Mouse (Mus musculus) cerebellum, adult 2 months (tissue): Measurements from ENCODE around the gene Ptpn1. TPM values are rescaled to one million over a fixed set of nuclear protein-coding genes. Genes with fewer than 3 reads are reported as not detected.

ENCODE experiments used
- DNase-seq, 2 experiments: peaks; one replicate each; pipeline ENCODE4 v3.0.0; 2021
- H3K27ac ChIP-seq: fragments of 200-500 bp; 2 replicates; pipeline ENCODE4 v1.5.1; 2012; ENCODE audit warnings: low read length, control low read depth, inconsistent platforms; ENCODE audit not compliant: insufficient read depth
- H3K27me3 ChIP-seq: fragments of 200-500 bp; 2 replicates; pipeline ENCODE4 v1.6.1; 2012; ENCODE audit warnings: inconsistent platforms, mild to moderate bottlenecking, low read length, moderate library complexity; ENCODE audit not compliant: control insufficient read depth, insufficient read depth
- H3K4me1 ChIP-seq: fragments of 200-500 bp; 2 replicates; pipeline ENCODE4 v1.6.1; 2011; ENCODE audit warnings: low read length; ENCODE audit not compliant: control insufficient read depth, insufficient read depth
- H3K4me3 ChIP-seq: fragments of 200-500 bp; replicated peaks from 2 replicates; pipeline ENCODE3; 2011; ENCODE audit warnings: mild to moderate bottlenecking, low read depth, low read length, control low read depth; ENCODE audit not compliant: insufficient read depth
- CTCF ChIP-seq: fragments of 200-500 bp; IDR thresholded peaks from 2 replicates; pipeline ENCODE4 v1.5.1; 2011; ENCODE audit warnings: low read depth, mild to moderate bottlenecking, control low read depth, low read length, moderate library complexity, borderline replicate concordance; ENCODE audit not compliant: insufficient read depth
- POLR2A ChIP-seq: fragments of 200-500 bp; IDR thresholded peaks from 2 replicates; pipeline ENCODE4 v1.6.1; 2011; ENCODE audit warnings: low read length, control low read depth, borderline replicate concordance; ENCODE audit not compliant: insufficient read depth
- WGBS: fragments of 180-500 bp; shearing (Covaris S2); methylation state at CpG from one replicate; pipeline ENCODE4 v1.1.7; 2018; 5-methylcytosine and 5-hydroxymethylcytosine counted together
- polyA plus RNA-seq: library from polyadenylated mRNA; depleted of rRNA; stranded (reverse); fragments of >200 nt; gene quantifications from 2 replicates; pipeline ENCODE4 v1.2.3, GENCODE M21; 2012

Gene Ptpn1
- polyA plus RNA-seq, 1 experiment: 24.5 TPM

- no peak for DNase-seq
- 73% methylated on average over 3 of the region's 3 CpGs for WGBS
- Histone ChIP-seq H3K27me3 (no peaks in the 10 kb centered on the region), H3K4me3 (no peak overlapping the region), H3K4me1 (peaks cover 32% of the 10 kb centered on the region), H3K27ac (no peak overlapping the region)
- TF ChIP-seq POLR2A (no peak), CTCF (no peak)
These were observed 6.9 kb downstream of the Ptpn1 start for GRCm38 (mm10) chr2:167938786-167939185.

DNA sequence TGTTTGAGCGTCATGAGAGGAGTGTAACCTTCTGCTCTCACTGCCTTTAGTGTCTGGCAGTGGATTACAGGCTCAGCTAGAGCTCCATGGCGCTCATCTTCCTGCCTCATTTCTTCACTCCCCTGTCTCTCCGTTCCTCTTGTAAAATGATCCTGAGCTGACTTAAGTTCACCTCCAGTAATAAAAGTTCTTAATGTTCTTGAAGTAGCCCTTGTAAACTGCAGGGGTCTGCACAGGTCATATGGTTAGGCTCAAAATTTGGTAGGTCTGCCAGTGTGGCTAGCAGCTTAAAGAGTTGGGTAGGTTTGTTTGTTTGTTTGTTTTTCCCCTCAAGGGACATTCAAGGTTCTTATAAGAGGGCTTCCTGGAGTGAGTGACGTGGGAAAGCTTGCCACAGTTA lies 7.3 kb downstream of the Ptpn1 start:
- H3K27ac ChIP-seq: no peak overlapping the region
- DNase-seq: no peak
- no peak for TF ChIP-seq CTCF
- TF ChIP-seq POLR2A: no peak
- 82% methylated on average over 4 of the region's 4 CpGs for WGBS
- no peaks in the 10 kb centered on the region for H3K27me3 ChIP-seq
- no peak overlapping the region for H3K4me3 ChIP-seq
- peaks cover 35% of the 10 kb centered on the region for H3K4me1 ChIP-seq

- Histone ChIP-seq H3K27ac (no peak overlapping the region), H3K27me3 (no peaks in the 10 kb centered on the region), H3K4me3 (no peak overlapping the region), H3K4me1 (peaks cover 42% of the 10 kb centered on the region)
- 70% methylated on average over 11 of the region's 11 CpGs for WGBS
- no peak for DNase-seq
- no peak for TF ChIP-seq POLR2A
- no peak for TF ChIP-seq CTCF
These were observed 8.0 kb downstream of the Ptpn1 start for GRCm38 (mm10) chr2:167939632-167940399.

- DNase-seq: no peak
- WGBS: 91% methylated on average over 11 of the region's 11 CpGs
- Histone ChIP-seq H3K27me3 (no peaks in the 10 kb centered on the region), H3K4me1 (peaks cover 45% of the 10 kb centered on the region), H3K27ac (no peak overlapping the region), H3K4me3 (no peak overlapping the region)
- TF ChIP-seq POLR2A: no peak
- TF ChIP-seq CTCF: no peak
These were observed 8.8 kb downstream of the Ptpn1 start for GRCm38 (mm10) chr2:167940636-167941035.

GRCm38 (mm10) chr2:167941320-167941719 lies 9.5 kb downstream of the Ptpn1 start:
- no peak for DNase-seq
- 39% methylated on average over 4 of the region's 4 CpGs for WGBS
- no peak for TF ChIP-seq POLR2A
- no peak for TF ChIP-seq CTCF
- Histone ChIP-seq H3K27me3 (no peaks in the 10 kb centered on the region), H3K4me1 (peaks cover 47% of the 10 kb centered on the region), H3K4me3 (no peak overlapping the region), H3K27ac (no peak overlapping the region)

DNA sequence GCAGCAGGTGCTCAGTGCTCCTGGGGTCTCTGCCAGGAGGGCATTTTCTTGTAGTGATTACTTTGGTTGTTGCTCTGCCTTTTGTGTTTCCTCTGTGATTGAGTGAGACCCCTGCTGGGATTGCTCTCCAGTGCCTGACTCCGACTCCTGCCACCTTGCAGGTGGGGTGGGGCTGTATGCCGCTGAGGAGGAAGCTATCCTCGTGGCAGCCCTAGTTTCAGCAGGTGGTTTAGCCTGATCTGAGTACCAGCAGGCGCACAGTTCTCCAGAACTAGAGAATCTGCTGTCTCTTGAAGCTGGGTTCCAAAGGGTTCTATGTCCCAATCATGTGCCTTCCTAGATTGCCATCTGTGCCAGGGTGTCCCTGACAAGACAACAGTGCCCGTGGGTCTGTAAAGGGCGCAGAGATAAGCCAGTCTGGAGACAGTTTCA lies 9.9 kb downstream of the Ptpn1 start:
- DNase-seq: peak; percentile 51
- no peak overlapping the region for H3K4me3 ChIP-seq
- peaks cover 47% of the 10 kb centered on the region for H3K4me1 ChIP-seq
- 6% methylated on average over 6 of the region's 6 CpGs for WGBS
- TF ChIP-seq POLR2A (no peak), CTCF (no peak)
- peak overlapping the region; percentile 0; the same call in 1 of the 2 replicates for H3K27ac ChIP-seq
- H3K27me3 ChIP-seq: no peaks in the 10 kb centered on the region

- Histone ChIP-seq H3K4me1 (peaks cover 47% of the 10 kb centered on the region), H3K27me3 (no peaks in the 10 kb centered on the region), H3K4me3 (no peak overlapping the region), H3K27ac (peak overlapping the region; percentile 0; the same call in 1 of the 2 replicates)
- WGBS: 23% methylated on average over 8 of the region's 8 CpGs
- TF ChIP-seq POLR2A: no peak
- no peak for TF ChIP-seq CTCF
- DNase-seq: peak; percentile 52 to 56
These were observed 10.5 kb downstream of the Ptpn1 start for GRCm38 (mm10) chr2:167942199-167942925.

- DNase-seq: peak; percentile 42 to 50
- Histone ChIP-seq H3K27me3 (no peaks in the 10 kb centered on the region), H3K4me1 (peaks cover 52% of the 10 kb centered on the region), H3K27ac (peak overlapping the region; percentile 0; the same call in 1 of the 2 replicates), H3K4me3 (no peak overlapping the region)
- TF ChIP-seq CTCF (no peak), POLR2A (no peak)
- WGBS: 18% methylated on average over 12 of the region's 12 CpGs
These were observed 11.2 kb downstream of the Ptpn1 start for GRCm38 (mm10) chr2:167942926-167943633.
